Mouse (Mus musculus): Measurements from ENCODE around the gene Mxi1. TPM values are rescaled to one million over a fixed set of nuclear protein-coding genes. Genes with fewer than 3 reads are reported as not detected.

Mxi1 gene
- polyA plus RNA-seq, 1 experiment from 2014 or later = 28.6 TPM

GRCm38 (mm10) chr19:53369469-53370043 lies 59.2 kb downstream of the Mxi1 start:
- 21% methylated on average over 14 of the region's 14 CpGs for WGBS

DNA sequence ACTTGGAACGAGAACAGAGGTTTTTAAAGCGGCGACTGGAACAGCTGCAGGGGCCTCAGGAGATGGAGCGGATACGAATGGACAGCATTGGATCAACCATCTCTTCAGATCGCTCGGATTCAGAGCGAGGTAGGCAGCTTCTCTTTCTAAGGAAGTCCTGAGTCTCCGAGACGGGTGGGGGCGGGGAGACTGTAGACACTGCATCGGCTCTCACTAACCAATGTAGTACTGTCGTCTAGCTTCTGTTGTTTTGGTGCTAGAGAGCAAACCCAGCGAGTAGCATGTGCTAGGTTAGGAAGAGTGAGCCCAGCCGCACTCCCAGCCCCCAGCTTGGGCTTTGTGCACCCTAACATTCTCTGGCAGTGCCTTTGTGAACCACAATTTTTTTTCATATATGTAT lies 59.9 kb downstream of the Mxi1 start:
- no peak overlapping the region for H3K9ac ChIP-seq (ENCODE audit: low read length)
- no peak overlapping the region; the same call in 1 of the 2 replicates for H3K4me3 ChIP-seq (ENCODE audit: low read depth, low read length)
- 64% methylated on average over 15 of the region's 15 CpGs for WGBS
- peak overlapping the region; percentile 18; the same call in 1 of the 2 replicates for H3K4me2 ChIP-seq (replicated peaks; ENCODE audit: low read depth)
- H3K9me3 ChIP-seq (ENCODE audit: control insufficient read depth, low read length) = no peaks in the 10 kb centered on the region
- 0 out of 2 replicates have a peak, but pooled peaks cover 3% of the 10 kb centered on the region for H3K36me3 ChIP-seq (ENCODE audit: control insufficient read depth, insufficient read depth, low read length)
- no peak for DNase-seq (ENCODE audit: low spot score)
- peak overlapping the region; percentile 35; the same call in 1 of the 2 replicates for H3K27ac ChIP-seq (replicated peaks)
- no peaks in the 10 kb centered on the region for H3K27me3 ChIP-seq (ENCODE audit: control insufficient read depth, insufficient read depth, low read length)
- TF ChIP-seq CTCF (IDR thresholded peaks at IDR 0.05; ENCODE audit: low read depth) = no peak
- TF ChIP-seq EP300 (optimal IDR thresholded peaks at IDR 0.05) = no peak
- ATAC-seq (ENCODE audit: low FRiP score, low TSS enrichment) = 0 out of 2 replicates have a peak, but pooled peaks have one; percentile 36
- no peaks in the 10 kb centered on the region for H3K4me1 ChIP-seq (replicated peaks; ENCODE audit: control insufficient read depth, insufficient read depth)

More at GRCm38 (mm10) chr19:53369469-53370043, 59.2 kb downstream of the Mxi1 start:
- Histone ChIP-seq H3K27me3 (ENCODE audit: control insufficient read depth, insufficient read depth, low read length) (no peaks in the 10 kb centered on the region), H3K4me3 (ENCODE audit: low read depth, low read length) (no peak overlapping the region; the same call in 1 of the 2 replicates), H3K27ac (replicated peaks) (0 out of 2 replicates have a peak overlapping the region, but pooled peaks have one; percentile 4), H3K36me3 (ENCODE audit: control insufficient read depth, insufficient read depth, low read length) (0 out of 2 replicates have a peak, but pooled peaks cover 3% of the 10 kb centered on the region), H3K9me3 (ENCODE audit: control insufficient read depth, low read length) (no peaks in the 10 kb centered on the region), H3K9ac (ENCODE audit: low read length) (no peak overlapping the region), H3K4me1 (replicated peaks; ENCODE audit: control insufficient read depth, insufficient read depth) (no peaks in the 10 kb centered on the region), H3K4me2 (replicated peaks; ENCODE audit: low read depth) (peak overlapping the region; percentile 18)
- peak; percentile 77 for DNase-seq (ENCODE audit: low spot score)
- TF ChIP-seq EP300 (optimal IDR thresholded peaks at IDR 0.05) (no peak), CTCF (IDR thresholded peaks at IDR 0.05; ENCODE audit: low read depth) (peak; percentile 92)
- ATAC-seq (ENCODE audit: low FRiP score, low TSS enrichment) = peak; percentile 38; the same call in 1 of the 2 replicates

GRCm38 (mm10) chr19:53371666-53372065 lies 61.3 kb downstream of the Mxi1 start, which contains the start of gene Gm10197:
Gene Gm10197, minus strand, starts transcription at chr19:53371766.
- Histone ChIP-seq H3K27me3 (ENCODE audit: control insufficient read depth, insufficient read depth, low read length) (no peaks in the 10 kb centered on the region), H3K4me2 (replicated peaks; ENCODE audit: low read depth) (no peak within 1 kb of the TSS), H3K9ac (ENCODE audit: low read length) (no peak within 1 kb of the TSS), H3K4me1 (replicated peaks; ENCODE audit: control insufficient read depth, insufficient read depth) (no peaks in the 10 kb centered on the region), H3K4me3 (ENCODE audit: low read depth, low read length) (no peak within 1 kb of the TSS), H3K36me3 (ENCODE audit: control insufficient read depth, insufficient read depth, low read length) (0 out of 2 replicates have a peak, but pooled peaks cover 3% of the 10 kb centered on the region), H3K9me3 (ENCODE audit: control insufficient read depth, low read length) (no peaks in the 10 kb centered on the region), H3K27ac (replicated peaks) (no peak within 1 kb of the TSS)
- TF ChIP-seq EP300 (optimal IDR thresholded peaks at IDR 0.05) (no peak), CTCF (IDR thresholded peaks at IDR 0.05; ENCODE audit: low read depth) (no peak)
- ATAC-seq (ENCODE audit: low FRiP score, low TSS enrichment) = no peak
- DNase-seq (ENCODE audit: low spot score) = no peak
- WGBS = 75% methylated on average over 13 of the region's 13 CpGs

DNA sequence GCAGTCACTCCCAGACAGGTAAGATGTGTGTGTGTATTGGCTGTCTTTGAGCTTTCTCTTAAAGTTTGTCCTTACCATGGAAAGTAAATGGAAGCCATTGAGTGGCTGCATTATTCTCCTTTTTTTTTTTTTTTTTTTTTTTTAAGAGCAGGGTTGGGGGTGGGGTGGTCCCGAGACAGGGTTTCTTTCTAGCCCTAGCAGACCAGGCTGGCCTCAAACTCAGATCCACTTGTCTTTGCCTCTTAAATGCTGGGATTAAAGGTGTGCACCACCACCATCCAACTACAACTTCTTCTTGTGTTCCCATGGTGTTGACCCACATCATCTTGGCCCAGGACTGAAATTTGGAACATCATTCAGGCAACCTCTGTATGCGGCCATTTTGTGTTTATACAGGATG lies 63.3 kb downstream of the Mxi1 start:
- Histone ChIP-seq H3K4me1 (replicated peaks; ENCODE audit: control insufficient read depth, insufficient read depth) (no peaks in the 10 kb centered on the region), H3K27me3 (ENCODE audit: control insufficient read depth, insufficient read depth, low read length) (no peaks in the 10 kb centered on the region), H3K9me3 (ENCODE audit: control insufficient read depth, low read length) (no peaks in the 10 kb centered on the region), H3K27ac (replicated peaks) (no peak overlapping the region), H3K4me3 (ENCODE audit: low read depth, low read length) (no peak overlapping the region), H3K9ac (ENCODE audit: low read length) (no peak overlapping the region), H3K4me2 (replicated peaks; ENCODE audit: low read depth) (no peak overlapping the region), H3K36me3 (ENCODE audit: control insufficient read depth, insufficient read depth, low read length) (0 out of 2 replicates have a peak, but pooled peaks cover 7% of the 10 kb centered on the region)
- ATAC-seq (ENCODE audit: low FRiP score, low TSS enrichment) (no peak), DNase-seq (ENCODE audit: low spot score) (no peak)
- 81% methylated on average over 2 of the region's 2 CpGs for WGBS
- no peak for TF ChIP-seq EP300 (optimal IDR thresholded peaks at IDR 0.05)
- TF ChIP-seq CTCF (IDR thresholded peaks at IDR 0.05; ENCODE audit: low read depth) = no peak

DNA sequence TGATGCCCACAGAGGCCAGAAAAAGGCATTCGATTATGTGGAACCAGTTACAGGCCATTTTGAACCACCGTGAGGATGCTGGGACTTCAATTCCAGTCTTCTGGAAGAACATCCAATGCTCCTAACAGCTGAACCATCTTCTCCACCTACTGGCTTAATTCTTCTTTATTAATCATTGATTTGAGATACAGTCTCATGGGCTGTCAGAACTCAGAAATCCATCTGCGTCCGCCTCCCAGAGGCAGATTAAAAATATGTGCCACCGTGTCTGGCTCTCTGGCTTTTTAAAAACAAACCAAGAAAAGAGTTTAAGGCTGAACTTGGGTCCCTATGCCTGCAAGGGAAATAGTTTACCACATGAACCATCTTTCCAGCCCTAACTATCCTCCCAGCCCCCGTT lies 65.0 kb downstream of the Mxi1 start:
- H3K4me3 ChIP-seq (ENCODE audit: low read depth, low read length) = no peak overlapping the region
- TF ChIP-seq CTCF (IDR thresholded peaks at IDR 0.05; ENCODE audit: low read depth) (no peak), EP300 (optimal IDR thresholded peaks at IDR 0.05) (no peak)
- no peak overlapping the region for H3K27ac ChIP-seq (replicated peaks)
- WGBS = 91% methylated on average over 6 of the region's 6 CpGs
- DNase-seq (ENCODE audit: low spot score) (no peak), ATAC-seq (ENCODE audit: low FRiP score, low TSS enrichment) (no peak)
- 0 out of 2 replicates have a peak, but pooled peaks cover 9% of the 10 kb centered on the region for H3K36me3 ChIP-seq (ENCODE audit: control insufficient read depth, insufficient read depth, low read length)
- no peaks in the 10 kb centered on the region for H3K4me1 ChIP-seq (replicated peaks; ENCODE audit: control insufficient read depth, insufficient read depth)
- no peaks in the 10 kb centered on the region for H3K9me3 ChIP-seq (ENCODE audit: control insufficient read depth, low read length)
- no peak overlapping the region for H3K4me2 ChIP-seq (replicated peaks; ENCODE audit: low read depth)
- no peaks in the 10 kb centered on the region for H3K27me3 ChIP-seq (ENCODE audit: control insufficient read depth, insufficient read depth, low read length)
- H3K9ac ChIP-seq (ENCODE audit: low read length) = no peak overlapping the region

GRCm38 (mm10) chr19:53375816-53376215 lies 65.5 kb downstream of the Mxi1 start:
- no peak for ATAC-seq (ENCODE audit: low FRiP score, low TSS enrichment)
- H3K4me2 ChIP-seq (replicated peaks; ENCODE audit: low read depth) = no peak overlapping the region
- no peak overlapping the region for H3K9ac ChIP-seq (ENCODE audit: low read length)
- H3K27me3 ChIP-seq (ENCODE audit: control insufficient read depth, insufficient read depth, low read length) = no peaks in the 10 kb centered on the region
- no peaks in the 10 kb centered on the region for H3K4me1 ChIP-seq (replicated peaks; ENCODE audit: control insufficient read depth, insufficient read depth)
- H3K27ac ChIP-seq (replicated peaks) = no peak overlapping the region
- WGBS = 90% methylated on average over 9 of the region's 9 CpGs
- no peak for DNase-seq (ENCODE audit: low spot score)
- H3K4me3 ChIP-seq (ENCODE audit: low read depth, low read length) = no peak overlapping the region
- TF ChIP-seq CTCF (IDR thresholded peaks at IDR 0.05; ENCODE audit: low read depth) = no peak
- no peak for TF ChIP-seq EP300 (optimal IDR thresholded peaks at IDR 0.05)
- peaks cover 12% of the 10 kb centered on the region; the same call in 1 of the 2 replicates for H3K36me3 ChIP-seq (ENCODE audit: control insufficient read depth, insufficient read depth, low read length)
- no peaks in the 10 kb centered on the region for H3K9me3 ChIP-seq (ENCODE audit: control insufficient read depth, low read length)
